Mouse (Mus musculus) C2C12 (cell line): ENCODE results near the gene Rrp36.

Experiments used
- CTCF ChIP-seq: IDR thresholded peaks from one replicate; pipeline ENCODE4 v1.5.1; 2011; ENCODE audit not compliant: control insufficient read depth, insufficient read depth, insufficient read length
- MAX ChIP-seq: IDR thresholded peaks from one replicate; pipeline ENCODE4 v1.6.1; 2011; ENCODE audit warnings: mild to moderate bottlenecking, control low read depth
- MYOG ChIP-seq: IDR thresholded peaks from one replicate; pipeline ENCODE4 v1.6.1; 2011; ENCODE audit not compliant: control insufficient read depth, insufficient read length; ENCODE audit errors: extremely low read depth

GRCm38 (mm10) chr17:46627409-46627808 lies 46.7 kb downstream of the Rrp36 start:
- no peak for TF ChIP-seq CTCF
- TF ChIP-seq MYOG = no peak
- TF ChIP-seq MAX = no peak
